Mouse (Mus musculus) CH12.LX (cell line): Measurements from ENCODE around the gene Zfp583.

ENCODE experiments used
- EP300 ChIP-seq: IDR thresholded peaks from 2 replicates; pipeline ENCODE4 v1.6.1; 2011; ENCODE audit warnings: low read length, improper control_type of control experiment
- ZKSCAN1 ChIP-seq: IDR thresholded peaks from 2 replicates; pipeline ENCODE4 v1.6.1; 2012; ENCODE audit warnings: low read depth, inconsistent platforms, low read length, improper control_type of control experiment, borderline replicate concordance

- TF ChIP-seq ZKSCAN1 (no peak), EP300 (no peak)
Observed at GRCm38 (mm10) chr7:6284442-6285012, 46.6 kb downstream of the Zfp583 start.
